Mouse (Mus musculus): ENCODE results near the gene Ggact.

DNA sequence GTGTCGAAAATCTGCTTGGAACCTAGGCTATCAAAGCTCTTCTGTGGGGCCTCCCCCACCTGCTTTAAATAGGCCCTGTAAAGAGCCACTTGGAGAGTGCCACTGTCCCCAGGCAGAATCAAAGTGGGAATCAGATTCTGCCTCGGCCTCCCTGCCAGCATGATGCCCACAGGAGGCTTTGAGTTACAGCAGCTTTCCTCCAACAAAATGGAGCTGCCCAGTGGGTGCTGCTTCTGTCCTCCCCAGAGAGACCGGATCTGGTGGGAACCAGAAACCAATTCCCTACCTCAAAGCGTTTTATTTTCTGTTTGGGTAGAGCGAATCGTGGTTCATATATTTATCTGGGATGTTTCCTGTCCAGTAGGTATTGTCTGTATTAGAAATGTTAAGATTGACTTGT, 37.9 kb downstream of the Ggact start:
- TF ChIP-seq CTCF (IDR thresholded peaks at IDR 0.05; ENCODE audit: control insufficient read depth, insufficient read depth, insufficient replicate concordance, low read depth, low read length) (no peak), POLR2A (IDR thresholded peaks at IDR 0.05; ENCODE audit: control insufficient read depth, low read depth, low read length) (no peak)

Measured in testis, adult 2 months (tissue).